Mouse (Mus musculus) T-helper 17 cell (primary cell): ENCODE measurements around the gene Mtfmt.

Experiments
- in situ Hi-C, 2 experiments: fragments of 300-600 bp; cut with MboI, MseI; formaldehyde crosslinking; loops; 1 replicate in 1 of 2; 2 replicates in 1 of 2; pipeline ENCODE4 v1.15.1; 2025; ENCODE audit warnings: high pct_unique_total_duplicates in 2 of 2

Mtfmt gene

DNA sequence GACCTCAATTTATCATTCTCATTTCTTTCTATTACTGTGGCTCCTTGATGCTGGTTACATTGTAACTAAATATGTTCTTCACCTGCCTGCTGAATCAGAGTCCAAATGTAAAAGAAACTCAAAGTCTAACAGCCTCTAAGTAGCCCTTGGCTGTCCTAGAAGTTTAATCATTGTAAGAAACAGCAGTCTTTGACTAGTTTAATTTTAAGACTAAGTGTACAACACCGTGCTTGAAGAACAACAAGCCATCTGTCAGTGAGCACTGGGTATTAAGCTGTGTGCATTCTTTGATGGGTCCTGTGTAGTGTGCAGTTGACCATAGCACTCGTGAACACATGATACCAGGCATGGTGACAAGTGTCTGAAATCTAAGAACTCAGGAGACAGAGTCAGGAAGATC lies 8.1 kb upstream of the Mtfmt start:
- in situ Hi-C loops: no loop called here

- in situ Hi-C loops: no loop called here
These were observed 7.6 kb upstream of the Mtfmt start for GRCm38 (mm10) chr9:65428003-65428402.

- in situ Hi-C loops: no loop called here
These were observed 5.2 kb upstream of the Mtfmt start for GRCm38 (mm10) chr9:65430401-65430800.

DNA sequence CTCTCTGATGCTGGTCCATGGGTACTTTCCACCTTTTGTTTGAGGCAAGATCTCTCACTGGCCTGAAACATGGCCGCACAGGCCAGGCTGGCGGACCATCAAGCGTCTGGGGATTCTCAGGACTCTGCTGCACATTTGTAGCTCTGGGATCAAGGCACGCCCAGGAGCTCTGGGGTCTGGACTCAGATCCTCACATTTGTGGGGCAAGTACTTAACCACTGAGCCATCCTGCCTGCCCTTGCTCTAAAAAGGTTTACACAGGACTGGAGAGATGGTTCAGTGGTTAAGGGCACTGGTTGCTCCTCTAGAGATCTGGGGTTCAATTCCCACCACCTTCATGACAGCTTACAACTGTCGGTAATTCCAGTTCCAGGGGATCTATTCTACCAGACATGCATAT lies 4.7 kb upstream of the Mtfmt start:
- in situ Hi-C loops: no loop called here

GRCm38 (mm10) chr9:65432236-65432635 lies 3.3 kb upstream of the Mtfmt start:
- in situ Hi-C loops: no loop called here

DNA sequence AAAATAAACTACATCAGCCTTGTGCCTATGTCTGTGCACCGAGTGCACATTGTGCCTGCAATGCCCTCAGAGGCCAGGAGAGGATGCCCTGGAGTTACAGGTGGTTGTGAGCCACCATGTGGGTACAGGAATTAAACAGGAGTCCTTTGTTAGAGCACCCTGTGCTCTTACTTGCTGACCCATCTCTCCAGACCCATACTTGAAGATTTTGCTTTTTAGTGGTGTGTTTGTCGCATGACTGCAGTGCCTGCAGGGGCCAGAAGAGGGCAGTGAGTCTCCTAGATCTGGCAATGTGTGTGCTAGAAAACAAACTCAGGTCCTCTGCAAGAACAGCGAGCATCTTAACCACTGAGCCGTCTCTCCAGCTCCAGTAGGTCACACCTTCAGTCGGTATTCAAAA lies 1.4 kb upstream of the Mtfmt start:
- in situ Hi-C loops: no loop called here

GRCm38 (mm10) chr9:65435211-65435610 lies 371 bp upstream of the Mtfmt start:
- in situ Hi-C loops: no loop called here

GRCm38 (mm10) chr9:65444692-65445091 lies 9.1 kb downstream of the Mtfmt start:
- in situ Hi-C loops: no loop called here

GRCm38 (mm10) chr9:65447951-65448350 lies 12.4 kb downstream of the Mtfmt start:
- in situ Hi-C loops: no loop called here

- in situ Hi-C loops: no loop called here
These were observed 23.4 kb downstream of the Mtfmt start for GRCm38 (mm10) chr9:65458975-65459374.

- in situ Hi-C loops: no loop called here
These were observed 24.6 kb downstream of the Mtfmt start for GRCm38 (mm10) chr9:65460198-65460597.

- in situ Hi-C loops: no loop called here
These were observed 25.3 kb downstream of the Mtfmt start, which contains the start of gene Spg21 for GRCm38 (mm10) chr9:65460732-65461442. TSS of gene Spg21 (plus strand) at chr9:65460947.

- in situ Hi-C loops: no loop called here
These were observed 27.0 kb downstream of the Mtfmt start for GRCm38 (mm10) chr9:65462544-65462943.

- in situ Hi-C loops: no loop called here
These were observed 28.6 kb downstream of the Mtfmt start for GRCm38 (mm10) chr9:65464161-65464560.

GRCm38 (mm10) chr9:65465241-65465640 lies 29.7 kb downstream of the Mtfmt start:
- in situ Hi-C loops: no loop called here

- in situ Hi-C loops: no loop called here
These were observed 32.1 kb downstream of the Mtfmt start for GRCm38 (mm10) chr9:65467686-65468085.

- in situ Hi-C loops: loop anchor here in 1 of 2 experiments (10.0 kb wide), 2 partner anchors 772 to 812 kb away; no protein-coding TSS in a partner anchor
These were observed 37.2 kb downstream of the Mtfmt start for GRCm38 (mm10) chr9:65472769-65473168.

- in situ Hi-C loops: loop anchor here in 1 of 2 experiments (10.0 kb wide), 2 partner anchors 766 to 806 kb away; no protein-coding TSS in a partner anchor
These were observed 43.6 kb downstream of the Mtfmt start for GRCm38 (mm10) chr9:65479158-65479557.

GRCm38 (mm10) chr9:65480071-65480470 lies 44.5 kb downstream of the Mtfmt start:
- in situ Hi-C loops: no loop called here

DNA sequence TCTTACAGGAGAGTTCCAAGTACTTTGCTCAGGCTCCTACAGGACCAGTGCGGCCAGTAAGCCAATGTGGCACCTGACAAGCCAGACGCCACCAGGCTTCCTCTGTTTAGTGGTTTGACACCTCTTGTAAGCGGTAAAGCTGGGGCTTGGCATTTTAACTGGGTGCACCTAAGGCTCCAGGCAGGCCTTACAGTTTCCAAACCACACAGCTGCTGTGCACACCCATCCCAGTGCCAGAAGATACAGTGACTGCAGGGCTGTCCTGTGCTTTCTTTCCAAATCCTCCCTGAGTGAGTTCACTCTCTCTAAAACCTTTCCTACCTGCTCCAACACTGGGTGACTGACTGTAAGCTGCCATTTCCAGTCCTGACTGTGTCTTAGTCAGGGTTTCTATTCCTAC lies 55.9 kb downstream of the Mtfmt start:
- in situ Hi-C loops: no loop called here

DNA sequence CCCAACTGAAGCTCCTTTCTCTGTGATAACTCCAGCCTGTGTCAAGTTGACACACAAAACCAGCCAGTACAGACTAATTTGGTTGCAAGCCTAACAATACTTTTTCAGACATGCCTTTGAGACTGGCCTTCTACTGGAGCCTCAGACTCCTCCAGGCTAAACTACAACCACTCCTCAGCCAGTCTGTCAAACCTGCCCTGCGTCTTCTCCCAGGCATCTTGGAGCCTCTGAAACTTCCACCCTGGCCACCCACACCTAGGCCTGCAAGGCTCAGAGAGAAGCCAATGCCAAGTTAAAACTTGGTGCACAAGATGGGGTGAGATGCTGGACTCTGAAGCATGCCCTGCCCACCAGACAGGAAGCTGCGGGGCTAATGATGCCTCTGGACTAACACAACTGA lies 56.8 kb downstream of the Mtfmt start:
- in situ Hi-C loops: no loop called here

GRCm38 (mm10) chr9:65492851-65493250 lies 57.3 kb downstream of the Mtfmt start:
- in situ Hi-C loops: no loop called here

- in situ Hi-C loops: no loop called here
These were observed 66.6 kb downstream of the Mtfmt start for GRCm38 (mm10) chr9:65502146-65502545.
